Mouse (Mus musculus): Measurements from ENCODE around the gene Tanc2. TPM values are rescaled to one million over a fixed set of nuclear protein-coding genes. Genes with fewer than 3 reads are reported as not detected.

The Tanc2 gene
- polyA plus RNA-seq, 1 experiment from 2014 or later = 12.7 TPM

DNA sequence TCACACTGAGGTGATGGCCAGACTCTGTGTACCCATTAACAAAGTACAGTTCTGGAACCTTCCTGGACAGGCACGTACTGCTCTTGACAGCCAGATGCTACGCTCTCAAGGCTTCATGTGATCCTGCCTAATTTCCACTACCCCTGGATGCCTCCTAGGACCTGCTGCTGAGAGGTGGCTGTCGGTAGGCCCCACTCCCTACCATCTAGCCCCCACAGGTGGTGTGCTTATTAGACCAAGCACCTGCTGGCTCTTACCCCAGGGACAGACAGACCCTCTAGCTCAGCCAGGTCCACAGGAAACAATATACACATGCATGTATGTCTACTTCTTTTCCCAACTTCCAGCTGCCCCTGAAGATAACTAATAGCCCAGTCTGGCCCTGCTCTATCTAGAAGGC is 347.2 kb downstream of the Tanc2 start:
- in situ Hi-C loops (cut with MboI; ENCODE audit: low pct_unique_long_range_greater_than_20kb) = no loop called here
- ATAC-seq = no peak
- CTCF ChIA-PET = no interaction called here

GRCm38 (mm10) chr11:105938771-105939170 is 349.0 kb downstream of the Tanc2 start:
- in situ Hi-C loops (cut with MboI; ENCODE audit: low pct_unique_long_range_greater_than_20kb) = no loop called here
- ChIA-PET POLR2A (no interaction called here), CTCF (interaction anchor here (0.8 kb wide), 1 partner anchor 88 kb away, joined by 3 read pairs; no protein-coding TSS in a partner anchor)
- no peak for TF ChIP-seq CTCF (IDR thresholded peaks at IDR 0.05)
- no peaks in the 10 kb centered on the region for H3K27me3 ChIP-seq
- DNase-seq (ENCODE audit: low read depth, low spot score) (no peak), ATAC-seq (no peak)

More for the DNA sequence above, 347.2 kb downstream of the Tanc2 start:
- POLR2A ChIA-PET = no interaction called here
- DNase-seq (ENCODE audit: low read depth, low spot score) = no peak
- TF ChIP-seq CTCF (IDR thresholded peaks at IDR 0.05) = no peak
- H3K27me3 ChIP-seq = no peaks in the 10 kb centered on the region

- ATAC-seq = no peak
- H3K27me3 ChIP-seq = no peaks in the 10 kb centered on the region
- POLR2A ChIA-PET = no interaction called here
These were observed 352.2 kb downstream of the Tanc2 start for GRCm38 (mm10) chr11:105941973-105942372.

GRCm38 (mm10) chr11:105943133-105944102 is 353.6 kb downstream of the Tanc2 start:
- POLR2A ChIA-PET = interaction anchor here (0.6 kb wide), 1 partner anchor 152 kb away, joined by 10 read pairs; no protein-coding TSS in a partner anchor
- H3K27me3 ChIP-seq = no peaks in the 10 kb centered on the region
- TF ChIP-seq CTCF (IDR thresholded peaks at IDR 0.05) = no peak
- in situ Hi-C loops (cut with MboI; ENCODE audit: low pct_unique_long_range_greater_than_20kb) = no loop called here
- ATAC-seq (no peak), DNase-seq (ENCODE audit: low read depth, low spot score) (no peak)
- CTCF ChIA-PET = interaction anchor here (1.0 kb wide), 1 partner anchor 12 kb away, joined by 3 read pairs; no protein-coding TSS in a partner anchor

More at GRCm38 (mm10) chr11:105941973-105942372, 352.2 kb downstream of the Tanc2 start:
- in situ Hi-C loops (cut with MboI; ENCODE audit: low pct_unique_long_range_greater_than_20kb) = no loop called here
- CTCF ChIA-PET = interaction anchor here (1.4 kb wide), 1 partner anchor 11 kb away, joined by 6 read pairs; no protein-coding TSS in a partner anchor
- no peak for DNase-seq (ENCODE audit: low read depth, low spot score)
- TF ChIP-seq CTCF (IDR thresholded peaks at IDR 0.05) = no peak

DNA sequence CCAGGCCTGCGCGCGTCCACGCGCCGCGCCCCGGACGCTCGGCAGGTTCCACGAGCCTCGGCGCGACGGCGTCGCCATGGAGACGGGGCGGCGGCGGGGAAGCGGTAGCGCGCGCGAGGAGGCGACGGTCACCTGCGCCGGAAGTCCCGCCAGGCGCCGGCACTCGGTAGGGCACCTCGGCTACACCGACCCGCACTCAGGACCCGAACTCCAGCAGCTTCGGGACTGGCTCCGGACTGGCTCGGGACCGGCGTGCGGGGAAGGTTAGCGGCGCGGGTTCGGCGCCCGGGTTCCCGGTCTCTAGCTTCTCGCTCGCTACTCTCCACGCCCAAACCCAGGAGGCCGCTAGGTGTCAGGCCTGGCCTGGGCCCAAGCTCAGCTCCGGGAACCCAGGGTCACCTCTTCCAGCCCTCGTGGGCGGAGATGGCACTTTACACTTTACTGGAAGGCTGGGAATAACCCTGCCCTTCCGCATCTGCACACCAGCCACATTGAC is 354.4 kb downstream of the Tanc2 start:
- no peaks in the 10 kb centered on the region for H3K27me3 ChIP-seq
- ATAC-seq (peak; percentile 12), DNase-seq (ENCODE audit: low read depth, low spot score) (no peak)
- in situ Hi-C loops (cut with MboI; ENCODE audit: low pct_unique_long_range_greater_than_20kb) = no loop called here
- TF ChIP-seq CTCF (IDR thresholded peaks at IDR 0.05) = no peak
- CTCF ChIA-PET = interaction anchor here (1.0 kb wide), 1 partner anchor 9 kb away, joined by 3 read pairs; the partner anchor contains the start of gene Cyb561
- POLR2A ChIA-PET = interaction anchor here (0.7 kb wide), 1 partner anchor 93 kb away, joined by 3 read pairs; no protein-coding TSS in a partner anchor

DNA sequence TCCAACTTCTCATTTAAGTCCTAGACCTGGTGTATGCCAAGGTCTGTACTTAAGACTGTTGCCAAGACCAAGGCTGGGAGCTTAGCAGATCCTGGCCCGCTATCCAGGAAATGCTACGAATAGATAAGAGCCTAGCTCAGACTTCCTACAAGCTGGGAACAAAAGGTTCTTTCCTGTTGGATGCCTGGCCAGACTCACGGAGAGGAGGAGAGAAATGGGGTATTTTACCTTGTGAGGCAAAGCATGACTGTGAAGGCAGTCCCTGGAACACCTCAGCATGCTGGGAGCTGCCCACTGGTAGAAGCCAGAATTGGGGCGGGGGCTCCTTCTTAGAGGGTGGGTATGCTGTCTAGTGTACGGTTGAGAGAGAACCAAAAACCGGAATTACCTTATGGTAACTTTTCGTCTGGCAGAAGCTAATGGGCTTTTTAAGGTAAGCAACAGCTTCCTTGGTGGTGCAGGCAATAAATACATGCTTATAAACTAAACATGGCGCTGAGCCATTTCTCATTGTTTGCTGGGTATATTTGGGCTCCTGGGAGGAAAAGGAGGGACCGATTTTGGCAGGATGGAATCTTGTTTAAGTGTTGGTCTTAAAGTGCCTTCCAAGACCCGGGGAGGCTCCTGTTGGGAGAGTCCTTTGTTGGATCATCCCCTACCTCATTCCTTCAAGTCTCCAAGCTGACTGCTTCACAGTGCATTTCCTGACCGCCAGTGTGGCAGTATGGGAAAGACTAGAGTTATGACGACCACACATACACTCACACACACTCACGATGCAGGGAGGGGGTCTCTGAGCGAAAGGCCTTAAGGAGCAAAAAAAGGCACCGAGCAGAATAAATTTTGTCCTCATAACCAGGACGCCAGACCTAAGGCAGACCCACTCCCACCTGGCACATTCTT is 355.2 kb downstream of the Tanc2 start:
- in situ Hi-C loops (cut with MboI; ENCODE audit: low pct_unique_long_range_greater_than_20kb) = no loop called here
- ChIA-PET CTCF (interaction anchor here (0.7 to 1.0 kb wide), 2 partner anchors 8 to 20 kb away, joined by 3 read pairs; partner anchors contain the start of gene Cyb561), POLR2A (interaction anchor here (0.7 kb wide), 1 partner anchor 93 kb away, joined by 3 read pairs; no protein-coding TSS in a partner anchor)
- no peak for TF ChIP-seq CTCF (IDR thresholded peaks at IDR 0.05)
- ATAC-seq = no peak
- DNase-seq (ENCODE audit: low read depth, low spot score) = no peak
- no peaks in the 10 kb centered on the region for H3K27me3 ChIP-seq

DNA sequence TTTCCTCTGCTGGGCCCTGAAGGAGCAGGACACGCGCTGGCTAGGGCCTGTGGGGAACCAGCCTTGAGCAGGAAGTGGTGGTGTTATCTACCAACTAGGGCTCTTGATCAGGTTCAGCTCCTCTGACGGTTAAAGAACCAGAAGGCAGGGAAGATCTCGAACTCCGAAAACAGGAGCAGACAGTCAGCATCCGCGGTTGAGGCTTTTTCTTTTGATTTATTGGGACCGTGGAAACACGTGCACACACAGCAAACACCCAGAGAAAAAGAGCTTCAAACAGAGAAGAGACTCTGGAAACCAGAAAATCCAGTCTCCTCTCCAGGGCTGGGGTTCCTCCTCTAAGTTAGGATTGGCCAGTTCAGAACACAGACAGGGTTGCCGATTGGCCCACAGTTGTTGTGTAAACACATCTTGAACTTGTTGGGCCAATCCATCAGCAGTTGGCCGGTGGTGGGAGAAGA is 356.9 kb downstream of the Tanc2 start:
- DNase-seq (ENCODE audit: low read depth, low spot score) (no peak), ATAC-seq (no peak)
- ChIA-PET POLR2A (no interaction called here), CTCF (no interaction called here)
- in situ Hi-C loops (cut with MboI; ENCODE audit: low pct_unique_long_range_greater_than_20kb) = no loop called here
- no peak for TF ChIP-seq CTCF (IDR thresholded peaks at IDR 0.05)
- H3K27me3 ChIP-seq = no peaks in the 10 kb centered on the region

- ATAC-seq (peak; percentile 44), DNase-seq (ENCODE audit: low read depth, low spot score) (no peak)
- TF ChIP-seq CTCF (IDR thresholded peaks at IDR 0.05) = no peak
- no peaks in the 10 kb centered on the region for H3K27me3 ChIP-seq
- in situ Hi-C loops (cut with MboI; ENCODE audit: low pct_unique_long_range_greater_than_20kb) = no loop called here
- ChIA-PET CTCF (no interaction called here), POLR2A (interaction anchor here (0.6 to 1.0 kb wide), 2 partner anchors 12 to 90 kb away, joined by 3 read pairs; no protein-coding TSS in a partner anchor)
These were observed 358.5 kb downstream of the Tanc2 start for GRCm38 (mm10) chr11:105948255-105948654.

DNA sequence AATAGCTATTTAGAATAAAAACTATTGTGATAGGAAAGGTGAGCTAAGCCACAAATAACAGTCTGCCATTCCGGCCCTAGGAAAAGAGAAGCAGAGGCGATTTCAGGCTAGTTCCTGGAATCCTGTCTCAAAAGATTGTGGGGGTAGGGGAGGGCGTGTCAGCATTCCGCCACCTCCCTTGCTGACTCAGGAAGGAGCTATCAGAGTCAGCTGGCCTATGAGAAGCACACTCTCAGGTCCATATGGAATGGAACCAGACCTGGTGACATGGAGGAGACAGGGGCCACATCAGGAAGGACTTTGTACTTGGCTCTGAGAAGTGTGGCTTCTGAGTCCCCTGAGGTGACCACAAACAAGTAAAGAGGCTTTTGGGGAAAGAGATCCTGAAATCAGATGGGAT is 360.7 kb downstream of the Tanc2 start:
- DNase-seq (ENCODE audit: low read depth, low spot score) (no peak), ATAC-seq (no peak)
- ChIA-PET POLR2A (interaction anchor here (0.7 kb wide), 1 partner anchor 142 kb away, joined by 3 read pairs; no protein-coding TSS in a partner anchor), CTCF (interaction anchor here (1.4 to 1.5 kb wide), 2 partner anchors 9 to 23 kb away, joined by 4 to 5 read pairs; no protein-coding TSS in a partner anchor)
- in situ Hi-C loops (cut with MboI; ENCODE audit: low pct_unique_long_range_greater_than_20kb) = no loop called here
- no peak for TF ChIP-seq CTCF (IDR thresholded peaks at IDR 0.05)
- H3K27me3 ChIP-seq = no peaks in the 10 kb centered on the region

All from Patski (cell line).